8 mouse cellular contexts compared by ENCODE assay signal in genomic region chr16:4684457-4684791, GRCm38 (mm10). TPM values are rescaled to one million over a fixed set of nuclear protein-coding genes. Genes with fewer than 3 reads are reported as not detected.
A peak's percentile ranks its signal among the peaks of the same experiment; 100 is the strongest.
DNase-seq lines count a peak whose midpoint lies in the region; ATAC-seq and TF ChIP-seq lines count a peak whose summit lies in the region.

No protein-coding gene starts in this region.

- no peaks in the 10 kb centered on the region; the same call in 1 of the 2 replicates for H3K4me1 ChIP-seq in cerebellum, adult 2 months (ENCODE audit: control insufficient read depth, insufficient read depth, low read length)
- peaks cover 2% of the 10 kb centered on the region; the same call in 1 of the 2 replicates for H3K4me1 ChIP-seq in spleen, adult 2 months (ENCODE audit: control insufficient read depth, insufficient read depth, insufficient read length)
- no peaks in the 10 kb centered on the region for H3K4me1 ChIP-seq in limb, embryonic 14.5 days (ENCODE audit: control insufficient read depth, insufficient read depth, low read length)
- peaks cover 8% of the 10 kb centered on the region; the same call in 1 of the 2 replicates for H3K4me1 ChIP-seq in stomach, embryonic 15.5 days

- peak overlapping the region; percentile 84 for H3K4me3 ChIP-seq in cerebellum, adult 2 months (replicated peaks; ENCODE audit: insufficient read depth, low read depth, low read length)
- peak overlapping the region; percentile 87 for H3K4me3 ChIP-seq in spleen, adult 2 months (ENCODE audit: extremely low read depth, insufficient read depth, insufficient read length)
- peak overlapping the region; percentile 96 for H3K4me3 ChIP-seq in limb, embryonic 14.5 days (replicated peaks; ENCODE audit: low read length)
- peak overlapping the region; percentile 97 for H3K4me3 ChIP-seq in stomach, embryonic 15.5 days (replicated peaks)

- peaks cover 3% of the 10 kb centered on the region for H3K36me3 ChIP-seq in spleen, adult 2 months (ENCODE audit: control insufficient read depth, insufficient read depth, low read length)
- peaks cover 23% of the 10 kb centered on the region for H3K36me3 ChIP-seq in limb, embryonic 14.5 days (ENCODE audit: control insufficient read depth, insufficient read depth, low read length)
- H3K36me3 ChIP-seq in stomach, embryonic 15.5 days = peaks cover 18% of the 10 kb centered on the region

- WGBS in cerebellum, adult 2 months = under 1% methylated on average over 9 of the region's 9 CpGs
- WGBS in spleen, adult 2 months = under 1% methylated on average over 9 of the region's 9 CpGs
- WGBS in limb, embryonic 14.5 days = under 1% methylated on average over 9 of the region's 9 CpGs
- WGBS in stomach, embryonic 15.5 days = under 1% methylated on average over 9 of the region's 9 CpGs

- H3K9me3 ChIP-seq in limb, embryonic 14.5 days (ENCODE audit: control insufficient read depth, low read length) = no peaks in the 10 kb centered on the region
- no peaks in the 10 kb centered on the region for H3K9me3 ChIP-seq in stomach, embryonic 15.5 days

- peak overlapping the region; percentile 84 for H3K4me2 ChIP-seq in limb, embryonic 14.5 days (replicated peaks; ENCODE audit: low read depth, low read length, severe bottlenecking)
- peak overlapping the region; percentile 74 for H3K4me2 ChIP-seq in stomach, embryonic 15.5 days

- no peak for TF ChIP-seq CTCF in cerebellum, adult 2 months (IDR thresholded peaks at IDR 0.05; ENCODE audit: borderline replicate concordance, insufficient read depth, low read depth, low read length)
- no peak for TF ChIP-seq CTCF in spleen, adult 2 months (IDR thresholded peaks at IDR 0.05; ENCODE audit: extremely low read depth, insufficient read depth, insufficient read length, insufficient replicate concordance)

- peak overlapping the region; percentile 79 for H3K9ac ChIP-seq in limb, embryonic 14.5 days (ENCODE audit: low read depth, low read length, severe bottlenecking)
- H3K9ac ChIP-seq in stomach, embryonic 15.5 days = peak overlapping the region; percentile 98

- peak overlapping the region; percentile 36 for H3K27ac ChIP-seq in cerebellum, adult 2 months (ENCODE audit: insufficient read depth, low read length)
- peak overlapping the region; percentile 48; the same call in 1 of the 2 replicates for H3K27ac ChIP-seq in spleen, adult 2 months (ENCODE audit: insufficient read depth, low read length)
- no peak overlapping the region for H3K27ac ChIP-seq in limb, embryonic 14.5 days (replicated peaks; ENCODE audit: low read depth, low read length)
- no peak overlapping the region; the same call in 1 of the 2 replicates for H3K27ac ChIP-seq in stomach, embryonic 15.5 days

- no peak for TF ChIP-seq POLR2A in cerebellum, adult 2 months (IDR thresholded peaks at IDR 0.05; ENCODE audit: borderline replicate concordance, insufficient read depth, low read length)
- TF ChIP-seq POLR2A in spleen, adult 2 months (IDR thresholded peaks at IDR 0.05; ENCODE audit: low read depth, low read length) = no peak
- no peak for TF ChIP-seq POLR2A in limb, embryonic 14.5 days (IDR thresholded peaks at IDR 0.05; ENCODE audit: borderline replicate concordance, extremely low read depth, insufficient read depth, insufficient read length)

- no peak for ATAC-seq in limb, embryonic 14.5 days (ENCODE audit: low FRiP score, low read depth)
- no peak for ATAC-seq in stomach, embryonic 15.5 days (ENCODE audit: insufficient read depth, low FRiP score, low read depth)
- ATAC-seq in cerebellum, adult (ENCODE audit: insufficient number of reproducible peaks, low FRiP score, low TSS enrichment) = no peak

- H3K27me3 ChIP-seq in cerebellum, adult 2 months (ENCODE audit: control insufficient read depth, insufficient read depth, low read length) = no peaks in the 10 kb centered on the region
- no peaks in the 10 kb centered on the region for H3K27me3 ChIP-seq in spleen, adult 2 months (ENCODE audit: control insufficient read depth, insufficient read depth, low read length)
- H3K27me3 ChIP-seq in limb, embryonic 14.5 days (ENCODE audit: control insufficient read depth, insufficient read depth, low read length) = no peaks in the 10 kb centered on the region
- H3K27me3 ChIP-seq in stomach, embryonic 15.5 days (replicated peaks) = no peaks in the 10 kb centered on the region

- DNase-seq in cerebellum, adult 2 months = no peak
- no peak for DNase-seq in cerebellum, postnatal 36 days
- no peak for DNase-seq in spleen, adult 2 months (ENCODE audit: low read depth in 1 of 2, low spot score in 2 of 2)
- no peak for DNase-seq in spleen, postnatal 14 days (ENCODE audit: low spot score in 2 of 2)
- no peak for DNase-seq in limb, embryonic 14.5 days (ENCODE audit: low spot score)
- no peak for DNase-seq in ovary, postnatal 10 days (ENCODE audit: low spot score)

RNA-seq across cellular contexts. Expression of gene Coro7, which starts 4.8 kb away (rescaled TPM):
- polyA plus RNA-seq in cerebellum, adult 2 months (2012; rRNA removed) = 85.9 and 86.1 TPM in 2 replicates
- polyA plus RNA-seq in spleen, adult 2 months (2012; rRNA removed) = 150 and 191 TPM in 2 replicates
- 40.8 and 51.1 TPM in 2 replicates for polyA plus RNA-seq in limb, embryonic 14.5 days (2012; rRNA removed)
- 15.0 and 16.0 TPM in 2 replicates for polyA plus RNA-seq in limb, embryonic 14.5 days (2014; fragmentation: Nextera tagmentation; extraction: Ambion mirVana)
- polyA plus RNA-seq in stomach, embryonic 15.5 days (2015; fragmentation: Nextera tagmentation; extraction: Ambion mirVana) = 16.3 and 20.8 TPM in 2 replicates

RNA-seq across cellular contexts. Expression of gene Nmral1, which starts 34.7 kb away (rescaled TPM):
- polyA plus RNA-seq in cerebellum, adult 2 months (2012; rRNA removed) = 33.0 and 36.9 TPM in 2 replicates
- polyA plus RNA-seq in spleen, adult 2 months (2012; rRNA removed) = 8.7 and 9.4 TPM in 2 replicates
- 64.3 and 71.5 TPM in 2 replicates for polyA plus RNA-seq in limb, embryonic 14.5 days (2012; rRNA removed)
- 70.9 and 82.0 TPM in 2 replicates for polyA plus RNA-seq in limb, embryonic 14.5 days (2014; fragmentation: Nextera tagmentation; extraction: Ambion mirVana)
- 52.6 and 63.4 TPM in 2 replicates for polyA plus RNA-seq in stomach, embryonic 15.5 days (2015; fragmentation: Nextera tagmentation; extraction: Ambion mirVana)

RNA-seq across cellular contexts. Expression of gene Hmox2, which starts 41.7 kb away (rescaled TPM):
- 127 and 135 TPM in 2 replicates for polyA plus RNA-seq in cerebellum, adult 2 months (2012; rRNA removed)
- 17.2 and 19.8 TPM in 2 replicates for polyA plus RNA-seq in spleen, adult 2 months (2012; rRNA removed)
- polyA plus RNA-seq in limb, embryonic 14.5 days (2012; rRNA removed) = 56.0 and 63.1 TPM in 2 replicates
- polyA plus RNA-seq in limb, embryonic 14.5 days (2014; fragmentation: Nextera tagmentation; extraction: Ambion mirVana) = 96.6 and 106 TPM in 2 replicates
- 86.1 and 89.4 TPM in 2 replicates for polyA plus RNA-seq in stomach, embryonic 15.5 days (2015; fragmentation: Nextera tagmentation; extraction: Ambion mirVana)

RNA-seq across cellular contexts. Expression of gene Dnaja3, which starts 44.6 kb away (rescaled TPM):
- 60.6 and 64.0 TPM in 2 replicates for polyA plus RNA-seq in cerebellum, adult 2 months (2012; rRNA removed)
- polyA plus RNA-seq in spleen, adult 2 months (2012; rRNA removed) = 11.0 and 12.1 TPM in 2 replicates
- polyA plus RNA-seq in limb, embryonic 14.5 days (2012; rRNA removed) = 27.0 and 30.2 TPM in 2 replicates
- polyA plus RNA-seq in limb, embryonic 14.5 days (2014; fragmentation: Nextera tagmentation; extraction: Ambion mirVana) = 52.4 and 54.7 TPM in 2 replicates
- polyA plus RNA-seq in stomach, embryonic 15.5 days (2015; fragmentation: Nextera tagmentation; extraction: Ambion mirVana) = 68.4 and 77.6 TPM in 2 replicates

RNA-seq across cellular contexts. Expression of gene Vasn, which starts 44.7 kb away (rescaled TPM):
- 6.4 and 6.5 TPM in 2 replicates for polyA plus RNA-seq in cerebellum, adult 2 months (2012; rRNA removed)
- polyA plus RNA-seq in spleen, adult 2 months (2012; rRNA removed) = 23.6 and 31.3 TPM in 2 replicates
- 75.7 and 117 TPM in 2 replicates for polyA plus RNA-seq in limb, embryonic 14.5 days (2012; rRNA removed)
- polyA plus RNA-seq in limb, embryonic 14.5 days (2014; fragmentation: Nextera tagmentation; extraction: Ambion mirVana) = 35.7 and 36.8 TPM in 2 replicates
- 17.2 and 17.3 TPM in 2 replicates for polyA plus RNA-seq in stomach, embryonic 15.5 days (2015; fragmentation: Nextera tagmentation; extraction: Ambion mirVana)

Comparison
In these comparisons a context has a peak if more than half of its experiments do, and no peak if none do; other contexts are left out.
1. H3K27ac ChIP-seq: peak in cerebellum, adult 2 months (single experiment) and spleen, adult 2 months (single experiment); none in limb, embryonic 14.5 days (single experiment) and stomach, embryonic 15.5 days (single experiment).
2. Peak in every context shown above with its lines, with median percentiles within 50 percentile points of each other: H3K4me3 ChIP-seq.